Mouse (Mus musculus) skeletal muscle tissue, adult 2 months (tissue): ENCODE results near the gene Meis1.

Experiments
- DNase-seq: peaks from one replicate; pipeline ENCODE4 v3.0.0-alpha.2; 2012; ENCODE audit warnings: low read depth, low spot score

The Meis1 gene

DNA sequence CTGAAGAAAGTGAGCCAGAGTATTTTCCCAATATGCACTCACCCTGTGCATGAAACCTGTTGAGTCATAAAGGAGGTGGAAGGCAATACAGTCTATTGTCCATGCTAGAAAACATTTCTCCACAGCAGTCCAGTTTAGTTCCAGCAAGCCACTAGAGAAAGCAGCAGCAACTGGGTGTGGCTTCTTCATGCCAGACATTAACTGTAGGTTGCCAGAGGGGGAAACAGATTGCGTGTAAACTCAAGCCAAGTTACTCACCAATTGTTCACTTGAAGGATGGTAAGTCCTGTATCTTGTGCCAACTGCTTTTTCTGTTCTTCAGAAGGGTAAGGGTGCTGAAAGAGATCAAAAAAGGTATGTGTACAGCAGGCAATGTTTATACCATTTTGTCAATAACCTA is 113.4 kb downstream of the Meis1 start:
- DNase-seq = no peak

DNA sequence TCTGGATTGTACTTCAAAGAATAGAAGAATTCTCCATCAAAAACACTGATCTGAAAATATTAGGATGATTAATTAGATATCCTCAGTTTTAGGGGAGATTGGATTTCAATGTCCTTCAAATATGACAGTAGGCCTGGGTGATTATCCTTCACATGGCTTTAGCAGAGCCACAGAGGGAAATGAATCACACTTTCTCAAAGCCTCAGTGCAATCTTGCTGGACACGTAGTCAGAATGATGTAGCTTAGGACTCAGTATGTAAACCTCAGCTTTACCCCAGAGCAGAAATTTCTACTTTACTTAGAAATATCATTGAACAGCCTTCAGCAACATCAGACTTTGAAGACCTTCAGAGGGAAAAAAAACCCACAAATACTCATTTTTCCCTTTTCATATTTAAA is 113.9 kb downstream of the Meis1 start:
- DNase-seq = no peak

DNA sequence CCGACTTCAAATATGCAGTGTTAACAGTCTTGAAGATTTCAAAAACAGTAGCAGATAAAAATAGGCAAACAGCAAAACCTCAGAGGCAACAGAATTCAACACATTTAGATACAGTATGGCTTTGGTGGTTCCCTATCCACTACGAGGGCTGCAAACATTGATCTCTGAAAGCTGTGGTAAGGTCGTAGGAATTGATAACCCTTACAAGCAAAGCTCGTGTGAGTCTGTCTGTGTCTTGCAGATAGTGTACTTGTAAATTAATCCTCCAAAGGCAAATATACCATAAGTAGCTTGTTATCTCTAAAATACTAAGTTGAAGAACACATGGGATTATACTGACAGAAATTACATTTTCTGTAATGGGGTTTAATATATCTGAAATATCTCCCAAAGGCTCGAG is 114.5 kb downstream of the Meis1 start:
- DNase-seq = no peak

DNA sequence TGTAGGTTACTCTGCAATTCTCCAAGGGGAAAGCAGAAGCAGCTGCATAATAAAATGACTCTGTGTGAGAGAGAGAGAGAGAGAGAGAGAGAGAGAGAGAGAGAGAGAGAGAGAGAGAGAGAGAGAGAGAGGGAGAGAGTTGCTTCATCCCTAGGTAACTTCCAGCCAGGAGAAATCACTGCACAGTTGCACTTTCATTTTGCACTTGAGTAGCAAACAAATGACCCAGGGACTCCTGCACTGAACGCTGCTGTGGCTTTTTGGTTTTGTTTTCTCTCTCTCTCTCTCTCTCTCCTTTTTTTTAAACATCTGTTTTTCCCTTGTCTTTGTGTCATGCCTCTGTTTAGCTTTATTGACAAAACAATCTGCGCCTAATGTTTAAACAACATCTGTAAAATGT is 118.3 kb downstream of the Meis1 start:
- DNase-seq = no peak

DNA sequence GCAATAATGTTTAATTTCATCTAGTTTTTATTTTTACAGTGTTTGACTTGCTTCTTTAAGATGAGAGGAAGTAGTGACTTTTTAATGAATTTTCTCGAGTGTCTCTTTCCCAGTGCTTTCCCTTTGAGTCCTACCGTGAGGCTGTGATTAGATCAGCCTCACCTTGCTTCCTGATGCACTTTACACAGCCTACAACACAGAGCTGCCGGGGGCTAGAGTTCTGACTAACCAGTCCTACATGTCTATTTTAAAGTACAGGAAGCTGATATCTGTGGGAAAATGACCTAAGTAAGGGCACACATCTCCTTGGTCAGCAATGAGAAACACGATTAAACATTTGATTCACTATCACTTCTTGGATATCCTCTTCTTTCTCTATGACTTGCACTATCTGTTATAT is 119.9 kb downstream of the Meis1 start:
- DNase-seq = no peak

DNA sequence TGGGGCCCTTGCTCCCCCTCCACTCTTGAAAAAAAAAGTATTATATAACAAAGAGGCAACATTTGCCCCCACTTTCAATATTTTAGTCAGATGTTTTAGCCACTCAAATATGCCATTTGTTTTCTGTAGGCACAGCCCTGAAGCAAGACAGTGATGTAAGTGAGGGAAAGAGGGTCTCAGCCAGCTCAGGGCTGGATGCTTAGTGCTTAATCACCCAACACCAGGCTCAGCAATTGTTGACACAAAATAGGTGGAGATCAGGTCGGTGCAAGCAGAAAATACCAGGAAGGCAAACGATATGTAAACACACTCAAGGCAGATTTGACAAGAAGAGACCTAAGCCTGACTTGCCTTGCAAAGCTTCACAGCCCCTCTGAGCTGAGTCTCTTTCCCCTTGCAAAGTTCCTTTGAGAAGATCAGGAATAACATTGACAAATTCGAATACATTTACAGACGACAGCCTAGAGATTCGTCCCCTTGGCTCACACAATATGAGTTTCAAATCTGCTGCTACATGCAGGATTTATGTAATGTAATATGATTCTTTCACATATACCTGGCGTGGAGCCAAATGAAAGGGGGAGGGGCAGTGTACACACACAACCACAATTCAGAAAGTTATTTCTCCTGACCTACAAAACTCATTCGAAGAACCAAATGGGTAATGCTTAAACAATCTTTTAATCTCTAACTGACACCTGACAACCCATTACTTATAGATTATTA is 120.7 kb downstream of the Meis1 start:
- peak; percentile 34 for DNase-seq

DNA sequence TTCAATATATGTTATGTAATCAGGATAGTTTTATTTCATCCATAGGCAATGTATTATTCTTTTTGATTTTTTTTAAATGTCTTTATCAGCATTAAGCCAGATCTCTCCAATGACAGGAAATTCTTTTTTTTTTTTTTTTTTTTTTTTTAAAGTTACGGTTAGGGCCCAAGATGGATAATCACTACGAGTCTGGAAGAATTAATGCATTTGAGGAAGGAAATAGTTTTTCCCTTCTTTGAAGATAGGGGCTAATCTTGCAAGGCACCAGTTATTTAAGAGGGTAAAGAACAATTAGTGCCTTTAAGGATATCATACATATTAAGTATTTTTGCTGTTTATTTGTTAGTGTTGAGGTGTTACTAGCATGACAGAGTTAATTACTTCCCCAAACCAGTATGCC is 121.5 kb downstream of the Meis1 start:
- DNase-seq = no peak

DNA sequence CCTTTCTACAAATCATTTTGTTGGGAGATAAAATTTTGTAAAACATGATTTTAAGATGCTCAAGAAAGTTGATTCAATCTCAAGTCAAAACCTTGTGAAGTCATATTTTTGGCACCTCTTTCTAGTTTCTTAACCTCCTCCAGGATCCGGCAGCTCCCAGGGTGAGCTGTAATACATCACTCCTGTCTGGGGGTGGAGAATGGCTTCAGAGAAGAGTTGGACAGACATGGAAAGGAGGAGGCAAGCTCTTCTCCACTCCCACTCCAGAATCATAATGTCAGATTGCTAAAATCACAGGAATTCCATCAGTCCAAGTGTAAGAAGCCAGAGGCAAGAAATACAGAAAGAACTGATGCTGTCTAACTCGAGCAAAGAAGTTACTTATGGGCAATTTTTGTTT is 126.3 kb downstream of the Meis1 start:
- DNase-seq = peak; percentile 36

DNA sequence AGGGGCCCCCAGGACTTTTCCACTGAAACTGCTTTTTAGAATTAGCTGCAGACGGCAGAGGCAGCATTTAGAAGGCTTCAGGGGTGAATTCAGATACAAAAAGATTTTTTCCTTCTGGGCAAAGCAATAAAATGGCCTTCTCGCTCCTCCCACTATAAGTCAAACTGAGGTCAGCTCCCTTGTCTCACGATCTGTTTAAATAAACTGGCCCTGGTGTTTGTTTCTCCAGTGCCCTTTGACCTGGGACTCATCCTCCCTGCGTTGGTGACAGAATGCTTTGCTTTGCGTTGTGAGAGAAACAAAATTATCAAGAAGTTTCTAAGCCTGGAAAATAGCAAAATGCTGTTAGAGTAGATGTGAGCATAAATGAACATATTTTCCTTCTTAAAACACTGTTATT is 129.6 kb downstream of the Meis1 start:
- no peak for DNase-seq

DNA sequence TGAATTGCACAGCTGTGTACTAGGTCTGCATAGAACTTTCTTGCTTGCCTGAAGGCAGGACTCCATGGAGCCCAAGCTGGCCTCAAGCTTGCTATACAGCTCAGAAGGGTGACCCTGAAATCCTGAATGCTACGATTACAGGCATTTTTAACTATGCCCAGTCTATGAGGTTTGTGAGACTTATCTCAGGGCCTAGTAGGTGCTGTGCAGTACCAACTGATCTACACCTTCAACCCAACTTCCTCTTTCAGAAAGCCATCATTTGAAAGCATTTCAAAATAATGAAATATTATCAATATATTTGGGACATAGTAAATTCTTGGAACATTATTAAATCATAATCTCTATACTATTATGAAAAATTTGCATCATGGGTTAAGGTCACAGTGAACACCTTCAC is 130.1 kb downstream of the Meis1 start:
- no peak for DNase-seq

DNA sequence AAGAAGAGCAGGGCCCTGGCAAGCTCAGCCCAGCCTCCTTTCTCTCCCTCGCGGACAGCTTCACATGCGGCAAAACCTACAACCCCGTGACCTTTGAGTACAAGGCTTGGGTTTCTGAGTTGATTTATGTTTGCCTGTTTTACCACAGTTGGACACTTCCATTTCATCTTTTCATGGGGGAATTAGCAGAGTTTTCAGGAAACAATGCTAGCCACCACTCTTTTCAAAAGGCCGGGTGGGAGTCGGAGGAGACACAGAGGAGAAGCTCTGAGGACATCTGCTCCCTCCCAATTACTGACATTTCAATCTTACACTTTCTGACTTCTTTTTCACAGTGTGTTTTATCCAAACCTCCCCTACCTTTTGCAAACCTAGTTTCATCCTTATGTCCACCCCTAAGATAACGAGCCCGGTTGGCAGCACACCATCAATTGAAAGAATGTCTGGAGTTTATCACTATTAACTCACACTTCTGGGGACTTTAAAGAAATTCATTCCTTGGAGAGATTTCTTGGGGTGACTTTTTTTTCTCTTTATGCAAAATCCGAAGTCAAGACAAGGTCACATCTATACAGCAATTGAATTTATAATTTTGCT is 133.0 kb downstream of the Meis1 start:
- DNase-seq = peak; percentile 30

DNA sequence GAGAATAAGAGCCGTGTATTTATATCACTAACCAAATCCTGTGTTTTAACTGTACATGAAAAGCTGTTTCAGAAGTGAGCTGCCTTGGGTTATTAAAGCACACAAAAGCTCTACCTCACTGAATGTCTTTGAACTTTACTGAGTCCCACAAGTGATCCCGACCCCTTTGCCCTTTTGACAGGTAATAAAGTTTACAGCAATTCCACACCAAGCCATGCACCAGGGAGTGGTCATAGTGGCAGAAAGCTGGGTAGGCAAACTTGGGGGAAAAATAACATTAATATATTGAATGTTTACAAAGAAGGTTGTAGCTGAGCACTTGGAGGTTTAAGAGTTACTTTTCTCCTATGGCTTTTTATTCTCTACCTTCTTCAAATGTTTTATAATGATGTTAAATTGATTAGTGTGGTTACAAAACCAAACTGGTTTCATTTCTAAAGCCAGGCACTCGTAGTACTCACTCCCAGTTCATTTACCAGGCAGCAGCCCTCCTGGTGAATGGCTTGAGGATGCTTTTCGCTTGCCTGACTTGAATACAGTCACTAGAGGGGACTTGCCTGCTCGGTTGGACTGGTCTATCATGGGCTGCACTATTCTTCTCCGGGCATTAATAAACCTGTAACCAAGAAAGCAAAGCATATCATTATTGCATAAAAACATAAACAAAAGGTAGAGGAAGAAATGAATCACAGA is 133.6 kb downstream of the Meis1 start:
- no peak for DNase-seq

DNA sequence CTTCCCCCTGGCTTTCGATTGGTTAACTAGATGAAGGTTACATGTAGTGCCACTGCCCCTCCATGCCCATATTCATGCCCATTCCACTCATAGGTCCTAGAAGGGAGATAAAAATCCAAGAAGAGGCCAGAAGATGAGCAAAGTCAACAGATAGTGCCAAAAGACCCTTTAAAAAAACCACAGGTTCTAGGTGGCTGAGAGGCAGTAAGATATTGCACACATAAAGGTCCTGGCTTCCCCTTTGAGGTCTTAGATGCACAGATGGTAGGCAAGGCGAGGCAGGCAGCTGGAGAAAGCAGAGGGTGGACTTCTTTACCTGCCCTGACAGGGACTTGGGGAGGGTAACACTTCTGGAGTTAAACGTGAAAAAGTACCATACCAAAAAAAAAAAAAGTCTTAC is 134.8 kb downstream of the Meis1 start:
- DNase-seq = no peak

DNA sequence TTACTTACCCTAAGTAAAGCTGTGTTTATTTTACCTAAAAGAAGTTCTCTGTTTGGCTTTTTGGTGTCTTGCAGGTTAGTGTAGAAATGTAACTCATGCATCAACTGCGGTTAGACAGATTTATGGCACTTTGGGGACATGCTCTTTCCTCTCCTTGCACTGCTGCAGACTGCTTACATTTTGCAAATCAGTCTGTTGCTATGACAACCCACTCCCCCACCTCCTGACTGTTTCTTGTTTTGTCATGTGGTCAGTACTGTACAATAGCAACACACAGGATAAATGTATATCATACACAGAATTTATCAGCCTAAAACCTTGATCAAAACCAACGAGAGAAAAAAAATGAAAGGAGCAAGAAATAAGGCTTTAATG is 135.3 kb downstream of the Meis1 start:
- no peak for DNase-seq

DNA sequence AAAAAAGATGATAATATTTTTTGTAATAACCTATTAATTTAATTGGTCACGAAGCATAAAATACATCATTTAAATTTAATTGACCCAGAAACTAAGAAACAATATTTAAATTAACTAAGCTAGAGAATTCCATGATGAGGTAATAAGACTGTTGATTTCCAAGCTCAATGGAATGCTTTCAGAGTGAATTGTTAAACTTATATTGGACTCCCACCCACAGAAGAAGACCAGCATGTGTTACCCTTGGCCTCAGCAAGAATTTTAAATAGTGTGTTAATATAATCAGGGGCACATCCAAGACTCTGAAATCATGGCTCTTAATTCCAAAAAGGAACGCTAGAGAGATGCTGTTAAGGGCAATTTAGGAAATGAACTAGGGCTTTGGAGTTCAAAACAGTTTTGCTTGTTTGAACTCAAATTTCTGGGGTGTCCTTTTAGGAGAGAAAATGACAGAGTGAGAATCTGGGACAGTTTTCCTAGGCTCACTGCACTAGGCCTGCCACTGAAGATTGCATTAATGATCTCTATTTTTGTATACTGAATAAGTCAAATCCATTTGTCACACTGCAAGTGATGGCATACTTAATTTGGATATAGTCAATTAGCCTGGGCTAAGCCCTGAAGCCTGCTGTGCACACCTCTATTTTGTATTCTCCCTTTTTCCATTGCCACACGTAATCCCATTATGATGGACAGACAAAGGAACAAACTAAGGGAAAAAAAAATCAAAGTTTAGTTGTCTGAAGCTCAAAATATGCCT is 135.9 kb downstream of the Meis1 start:
- DNase-seq = no peak

DNA sequence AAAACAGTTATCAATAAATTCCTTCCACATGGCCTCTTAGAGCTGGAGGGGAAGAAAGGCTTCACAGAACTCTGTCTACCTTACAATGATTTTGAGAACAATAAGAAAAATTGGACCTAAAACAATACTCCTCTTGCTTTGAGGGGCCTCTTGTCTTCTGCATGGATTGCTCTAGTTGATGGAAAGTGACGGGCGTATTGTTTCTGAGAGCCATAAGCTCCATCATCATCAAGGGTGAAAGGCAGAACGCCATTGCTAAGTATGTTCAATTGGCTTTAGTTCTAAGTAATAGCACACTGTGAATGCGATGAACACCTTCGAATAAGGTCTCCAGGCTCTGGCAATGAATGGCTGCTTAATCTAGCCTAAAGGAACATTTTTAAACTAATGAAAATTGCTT is 136.5 kb downstream of the Meis1 start:
- DNase-seq = no peak

DNA sequence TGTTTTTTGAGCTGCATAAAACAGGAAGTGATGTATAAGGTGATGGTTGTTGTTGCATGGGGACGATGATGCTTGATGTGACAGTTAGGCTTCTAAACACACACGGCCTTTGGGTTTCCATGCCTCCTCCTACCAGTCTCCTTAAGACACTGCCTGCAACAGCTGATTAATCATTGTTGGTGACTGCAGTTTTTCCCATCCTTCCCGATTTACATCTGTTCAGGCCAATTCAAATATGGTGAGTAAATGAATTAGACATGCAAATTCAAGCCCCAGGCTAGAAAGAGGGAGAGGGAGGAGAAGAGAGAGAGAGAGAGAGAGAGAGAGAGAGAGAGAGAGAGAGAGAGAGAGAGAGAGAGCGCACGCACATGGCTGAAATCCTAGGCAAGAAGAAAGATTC is 138.0 kb downstream of the Meis1 start:
- DNase-seq = no peak

DNA sequence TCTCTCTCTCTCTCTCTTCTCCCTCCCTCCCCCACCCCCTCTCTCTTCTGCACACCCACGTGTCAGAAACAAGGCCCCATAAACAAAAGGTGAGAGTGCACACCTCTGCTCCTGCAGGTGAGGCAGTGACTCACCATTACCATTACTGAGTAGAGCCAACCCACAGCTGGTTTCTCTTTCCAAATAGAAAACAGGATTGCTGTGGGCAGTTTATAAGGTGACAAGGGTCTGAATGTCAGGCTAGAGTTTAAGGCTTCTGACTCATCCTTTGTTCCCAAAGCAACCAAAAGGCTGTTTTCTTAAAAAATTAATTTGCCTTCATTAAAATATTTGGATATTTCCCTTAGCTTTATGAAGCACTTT is 139.3 kb downstream of the Meis1 start:
- DNase-seq = no peak

DNA sequence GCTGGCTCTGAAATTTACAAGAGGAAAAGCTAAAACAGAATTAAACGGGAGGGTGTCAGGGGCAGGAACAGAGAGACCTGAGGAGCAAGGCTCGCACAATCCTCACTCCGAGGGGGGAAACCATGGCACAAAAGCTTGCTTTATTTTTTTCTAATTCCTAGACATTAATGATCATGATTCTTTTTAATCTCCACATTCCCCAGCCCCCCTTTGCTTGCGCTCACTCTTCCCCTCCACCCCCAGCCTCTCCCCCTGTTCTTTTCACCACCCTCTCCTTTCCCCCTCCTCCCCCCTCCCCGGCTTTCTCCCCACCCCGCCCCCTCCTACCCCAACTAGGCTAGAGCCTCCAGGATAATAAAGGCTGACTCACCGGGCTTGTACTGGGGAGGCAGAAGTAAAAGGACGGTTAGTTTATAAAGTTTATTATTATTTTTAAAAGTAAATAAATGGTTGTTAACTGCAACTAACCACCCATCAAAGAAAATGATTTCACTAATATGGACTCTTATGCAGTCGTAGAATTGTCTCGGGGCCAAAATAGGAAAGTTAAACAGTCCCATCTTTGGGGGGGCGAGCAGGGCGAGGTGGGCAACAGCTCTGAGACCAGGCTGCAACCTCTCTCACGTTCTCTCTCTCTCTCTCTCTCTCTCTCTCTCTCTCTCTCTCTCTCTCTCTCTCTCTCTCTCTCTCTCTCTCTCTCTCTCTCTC is 139.9 kb downstream of the Meis1 start:
- no peak for DNase-seq

DNA sequence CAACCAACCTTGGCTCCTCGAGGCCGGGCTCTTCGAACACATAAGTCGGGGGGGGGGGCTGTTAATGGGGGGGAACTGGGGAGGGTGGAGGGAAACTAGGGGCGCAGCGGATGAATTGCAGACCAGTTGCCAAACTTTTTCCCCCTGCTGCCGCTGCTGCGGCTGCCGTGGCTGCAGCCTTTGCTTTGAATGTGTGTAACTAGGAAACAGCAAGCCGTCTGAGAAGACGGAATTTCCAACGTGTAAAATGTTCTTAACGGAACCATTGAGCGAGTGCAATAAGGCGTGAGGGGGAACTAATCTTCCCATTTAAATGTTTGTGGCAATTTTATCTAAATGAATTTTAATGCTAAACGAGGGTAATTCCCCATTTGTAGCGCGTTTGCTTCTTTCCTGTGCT is 140.8 kb downstream of the Meis1 start:
- no peak for DNase-seq

DNA sequence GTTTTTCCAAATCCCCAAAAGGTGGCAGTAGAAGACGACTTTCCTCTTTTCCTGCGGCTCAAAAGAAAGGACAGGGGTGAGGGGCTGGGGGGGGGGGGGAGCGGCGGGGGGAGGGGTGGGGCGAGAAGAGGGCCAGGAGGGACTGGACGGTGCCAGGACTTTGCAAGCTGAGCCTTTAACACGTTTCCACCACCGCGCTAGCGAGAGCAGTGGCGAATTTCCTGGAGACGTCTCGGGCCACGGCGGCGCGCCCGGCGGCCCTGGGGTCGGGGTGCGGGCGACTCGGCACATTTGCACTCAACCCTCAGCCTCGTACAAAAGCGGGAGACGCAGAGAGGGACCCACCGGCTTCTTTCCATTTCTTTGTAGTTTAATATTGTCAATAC is 141.2 kb downstream of the Meis1 start:
- peak; percentile 62 for DNase-seq
